Mouse (Mus musculus): ENCODE results near the gene Kctd12b.

GRCm38 (mm10) chrX:153723110-153723916 is 27.1 kb upstream of the Kctd12b start, which contains the start of gene Nbdy:
- TF ChIP-seq POLR2A (IDR thresholded peaks at IDR 0.05; ENCODE audit: control insufficient read depth, extremely low read depth, insufficient read depth, low read length, poor library complexity) = no peak
- no peak for TF ChIP-seq CTCF (IDR thresholded peaks at IDR 0.05; ENCODE audit: borderline replicate concordance, control insufficient read depth, extremely low read depth, insufficient read depth, low read length, poor library complexity)

All from thymus, adult 2 months (tissue).